Mouse (Mus musculus) heart, adult 9 months (tissue): ENCODE measurements around the gene Ech1.

Source experiments
- DNase-seq, 2 experiments: peaks; one replicate each; pipeline ENCODE4 v3.0.0; 2022; ENCODE audit warnings: low spot score in 2 of 2

Ech1 gene

DNA sequence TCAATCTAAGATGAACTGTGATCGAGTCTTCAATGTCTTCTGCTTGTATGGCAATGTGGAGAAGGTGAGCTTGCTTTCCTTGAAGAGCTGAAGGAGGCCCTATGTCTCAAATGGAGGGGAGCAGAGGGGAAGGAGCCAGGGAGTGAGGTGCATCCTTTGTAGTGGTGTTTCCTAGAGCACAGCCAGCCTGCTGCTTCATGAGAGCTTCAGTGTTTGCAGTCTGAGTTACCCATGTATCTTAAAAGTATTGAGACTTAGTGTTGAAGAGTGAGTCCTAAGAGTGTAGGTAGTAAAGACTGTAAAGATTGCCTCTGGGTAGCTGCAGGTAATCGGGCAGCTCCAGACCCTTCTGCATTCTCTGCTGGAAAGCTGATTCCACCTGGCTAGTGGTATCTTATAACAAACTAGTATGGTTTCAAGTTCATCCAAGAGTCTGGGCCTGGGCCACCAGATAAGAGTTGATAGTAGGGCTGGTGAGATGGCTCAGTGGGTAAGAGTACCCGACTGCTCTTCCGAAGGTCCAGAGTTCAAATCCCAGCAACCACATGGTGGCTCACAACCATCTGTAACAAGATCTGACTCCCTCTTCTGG, 6.1 kb upstream of the Ech1 start:
- no peak for DNase-seq

DNA sequence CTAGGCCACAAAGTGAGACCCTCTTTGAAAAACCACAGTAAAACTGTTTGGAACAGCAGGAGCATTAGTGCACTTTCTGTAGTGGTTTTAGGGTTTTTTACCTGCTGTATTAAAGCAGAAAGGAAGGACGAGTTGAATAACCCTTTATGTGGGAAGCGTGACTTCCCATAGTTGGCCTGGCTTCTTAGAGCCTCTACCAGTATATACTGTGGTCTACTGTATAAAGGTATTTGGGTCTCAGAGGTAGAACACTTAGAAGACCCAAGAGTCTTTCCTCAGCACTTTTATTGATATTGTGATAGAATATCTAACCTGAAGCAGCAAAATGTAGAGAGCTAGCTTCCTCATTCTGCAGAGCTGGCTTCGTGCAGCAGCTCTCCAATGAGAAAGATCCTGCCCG, 5.4 kb upstream of the Ech1 start:
- no peak for DNase-seq

DNA sequence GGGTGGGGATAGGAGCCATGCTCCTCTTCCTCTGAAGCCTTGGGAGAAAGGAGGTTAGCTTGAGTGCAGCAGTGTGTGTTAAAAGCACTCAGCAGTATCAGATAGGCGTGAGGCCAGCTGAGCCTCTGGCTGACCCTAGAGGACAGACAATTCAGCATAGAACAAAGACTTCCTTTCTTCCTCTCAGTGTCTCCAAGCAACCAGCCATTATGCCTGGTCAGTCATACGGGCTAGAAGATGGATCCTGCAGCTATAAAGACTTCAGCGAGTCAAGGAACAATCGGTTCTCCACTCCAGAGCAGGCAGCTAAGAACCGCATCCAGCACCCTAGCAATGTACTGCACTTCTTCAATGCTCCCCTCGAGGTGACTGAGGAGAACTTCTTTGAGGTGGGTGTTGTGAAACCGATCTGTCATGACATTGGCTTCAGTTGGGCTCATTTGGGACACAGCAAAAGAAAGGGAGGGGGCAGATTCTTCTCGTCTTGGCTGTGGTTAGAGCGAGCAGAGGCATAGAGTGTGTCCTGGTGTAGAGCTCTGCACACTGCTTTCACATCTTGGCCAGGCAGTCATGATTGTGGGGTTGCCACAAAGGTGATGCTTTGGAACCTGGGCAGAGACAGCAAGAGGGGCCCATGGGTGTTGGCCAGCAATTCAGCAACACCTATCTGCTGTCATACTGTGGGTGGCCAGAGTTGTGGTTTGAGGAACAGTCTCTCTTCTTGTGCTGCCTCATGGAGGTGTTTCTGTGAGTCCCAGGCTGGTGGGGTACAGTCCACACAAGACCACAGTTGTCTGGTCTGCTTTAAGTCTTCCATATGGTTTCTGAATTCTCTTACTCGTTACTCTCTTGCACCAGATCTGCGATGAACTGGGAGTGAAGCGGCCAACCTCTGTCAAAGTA, 4.4 kb upstream of the Ech1 start:
- peak; percentile 70 to 77 for DNase-seq

DNA sequence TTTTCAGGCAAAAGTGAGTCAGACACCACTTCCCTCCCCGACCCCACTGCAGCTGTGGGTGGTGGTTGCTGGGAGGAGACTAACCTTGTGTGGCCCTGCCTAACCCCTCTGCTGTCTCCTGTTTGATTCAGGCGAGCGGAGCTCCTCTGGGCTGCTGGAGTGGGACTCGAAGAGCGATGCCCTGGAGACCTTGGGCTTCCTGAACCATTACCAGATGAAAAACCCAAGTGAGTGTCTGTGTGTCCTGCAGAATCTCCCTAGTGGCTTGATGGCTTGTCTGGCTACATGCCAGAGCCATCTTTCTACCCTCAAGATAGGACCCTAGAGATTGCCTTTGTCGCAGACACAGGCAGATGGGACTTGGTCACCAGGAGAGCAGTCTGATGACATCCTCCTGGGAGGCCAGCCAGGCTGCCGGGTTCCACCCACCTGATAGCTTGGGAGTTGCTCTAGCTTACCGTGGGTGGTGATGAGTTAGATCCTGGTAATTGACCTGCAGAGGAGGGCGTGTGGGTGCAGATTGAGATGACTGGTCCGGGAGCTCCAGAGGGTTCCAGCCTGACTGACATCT, 3.7 kb upstream of the Ech1 start:
- peak; percentile 71 to 74 for DNase-seq

DNA sequence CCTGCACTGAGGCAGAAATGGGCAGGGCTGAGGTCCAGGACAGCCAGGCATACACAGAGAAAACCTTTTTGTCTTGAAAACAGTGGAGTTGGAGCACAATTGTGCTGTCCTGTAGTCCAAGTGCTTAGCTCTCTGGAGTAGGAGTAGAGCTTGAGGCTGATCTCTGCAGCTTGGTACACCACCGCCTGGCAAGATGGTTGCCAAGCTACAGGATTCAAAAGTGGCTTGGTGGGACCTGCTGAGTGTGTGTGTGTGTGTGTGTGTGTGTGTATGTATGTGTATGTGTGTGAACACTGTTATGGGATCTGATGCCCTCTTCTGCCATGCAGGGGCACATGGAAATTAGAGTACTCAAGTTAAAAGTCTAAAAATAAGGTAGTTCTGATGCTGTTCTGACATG, 2.5 kb upstream of the Ech1 start:
- no peak for DNase-seq

DNA sequence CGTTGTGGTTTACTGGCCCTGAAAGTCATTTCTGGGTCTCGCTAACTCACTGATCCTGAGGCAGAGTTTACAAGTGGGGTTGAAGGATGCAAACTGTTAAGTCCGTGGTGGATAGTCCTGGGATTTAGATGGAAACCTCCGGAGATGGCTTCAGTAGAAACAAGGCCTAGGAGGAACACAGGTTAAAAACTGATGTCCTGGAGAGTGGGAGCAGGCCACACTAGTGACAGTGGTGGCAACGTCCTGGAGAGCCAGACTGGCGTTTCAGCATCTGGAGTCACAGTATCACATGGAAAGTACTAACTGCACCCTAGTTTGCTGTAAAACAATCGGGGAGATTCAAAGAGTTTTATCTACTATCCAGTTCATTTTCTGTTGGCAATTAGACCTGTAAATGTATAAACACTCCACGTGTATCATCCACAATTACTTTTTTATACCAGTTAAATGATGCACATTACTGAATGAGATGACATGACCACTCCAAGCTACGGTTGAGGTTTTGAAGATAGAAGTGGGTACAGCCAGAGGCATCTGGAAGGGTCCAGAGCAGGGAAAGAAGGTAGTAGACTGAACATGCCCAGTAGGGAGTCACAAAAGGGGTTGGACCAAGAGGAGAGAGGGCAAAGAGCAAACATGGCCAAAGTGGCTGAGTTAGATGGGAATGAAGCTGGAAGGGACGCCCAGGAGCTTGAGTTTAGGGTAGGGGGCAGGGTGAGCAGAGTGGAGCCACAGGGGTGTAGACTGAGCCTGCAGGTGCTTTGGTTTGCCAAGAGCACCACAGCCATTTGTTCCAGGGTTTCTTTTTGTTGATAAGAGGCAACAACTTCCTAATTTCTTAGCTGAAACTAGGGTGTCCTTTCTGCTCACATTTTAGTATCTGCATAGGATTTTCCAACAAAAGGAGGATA, 1.8 kb upstream of the Ech1 start:
- DNase-seq = no peak

DNA sequence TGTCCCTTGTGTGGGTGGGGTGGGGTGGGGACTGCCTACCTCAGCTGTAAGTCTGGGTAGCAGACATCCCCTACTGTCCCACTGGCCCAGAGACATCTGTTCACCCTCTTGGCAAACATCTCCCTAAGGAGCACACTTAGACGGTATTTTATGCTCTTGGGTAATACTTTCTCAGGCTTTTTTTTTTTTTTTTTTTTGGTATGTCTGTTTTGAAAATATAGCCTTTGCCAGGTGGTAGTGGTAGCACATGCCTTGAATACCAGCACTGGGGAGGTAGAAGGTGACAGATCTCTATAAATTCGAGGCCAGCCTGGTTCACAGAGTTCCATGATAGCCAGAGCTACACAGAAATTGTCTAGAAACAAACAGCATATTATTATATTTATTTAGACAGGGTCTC, 1.1 kb upstream of the Ech1 start:
- DNase-seq = no peak

DNA sequence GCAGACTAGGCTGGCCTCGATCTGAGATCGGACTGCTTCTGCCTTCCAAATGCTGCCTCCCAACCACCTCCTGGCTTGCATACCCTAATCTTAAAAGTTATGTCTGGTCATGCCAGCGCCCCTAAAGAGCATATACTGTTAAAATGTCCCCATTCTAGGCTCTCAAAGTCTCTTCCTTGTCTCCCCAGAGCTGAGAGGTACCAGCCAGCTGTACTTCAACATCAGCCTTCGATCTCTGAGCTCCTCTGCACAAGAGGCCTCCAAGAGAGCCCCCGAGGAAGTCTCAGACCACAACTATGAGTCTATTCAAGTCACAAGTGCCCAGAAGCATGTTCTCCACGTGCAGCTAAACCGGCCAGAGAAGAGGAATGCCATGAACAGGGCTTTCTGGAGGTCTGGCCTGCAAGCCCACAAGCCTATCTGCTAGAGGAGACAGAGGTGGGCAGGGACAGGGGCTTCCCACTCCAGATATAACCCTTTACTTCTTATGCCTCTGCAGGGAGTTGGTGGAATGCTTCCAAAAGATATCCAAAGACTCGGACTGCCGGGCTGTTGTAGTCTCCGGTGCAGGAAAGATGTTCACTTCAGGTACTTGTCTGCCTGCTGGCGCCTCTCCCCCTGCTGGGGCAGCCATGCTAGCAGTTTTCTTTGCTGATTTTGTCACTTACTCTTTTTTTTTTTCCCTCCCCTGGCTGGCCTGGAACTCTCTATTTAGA, 827 bp downstream of the Ech1 start:
- peak in 1 of 2 experiments; percentile 57 for DNase-seq

DNA sequence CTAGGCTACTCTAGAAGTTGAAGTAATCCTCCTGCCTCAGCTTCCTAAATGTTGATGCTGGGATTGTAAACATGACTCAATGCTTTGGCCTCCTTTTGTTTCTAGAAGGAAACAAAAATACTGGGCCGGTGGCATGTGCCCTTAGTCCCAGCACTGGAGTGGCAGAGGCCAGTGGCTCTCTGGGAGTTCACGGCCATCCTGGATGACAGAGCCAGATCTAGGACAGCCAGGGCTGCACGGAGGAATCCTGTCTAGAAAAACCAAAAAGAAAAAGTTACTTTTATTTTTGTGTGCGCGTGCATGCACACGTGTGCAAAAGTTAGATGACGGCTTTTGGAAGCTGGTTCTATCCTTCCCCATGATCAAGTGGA, 1.4 kb downstream of the Ech1 start:
- DNase-seq = no peak

DNA sequence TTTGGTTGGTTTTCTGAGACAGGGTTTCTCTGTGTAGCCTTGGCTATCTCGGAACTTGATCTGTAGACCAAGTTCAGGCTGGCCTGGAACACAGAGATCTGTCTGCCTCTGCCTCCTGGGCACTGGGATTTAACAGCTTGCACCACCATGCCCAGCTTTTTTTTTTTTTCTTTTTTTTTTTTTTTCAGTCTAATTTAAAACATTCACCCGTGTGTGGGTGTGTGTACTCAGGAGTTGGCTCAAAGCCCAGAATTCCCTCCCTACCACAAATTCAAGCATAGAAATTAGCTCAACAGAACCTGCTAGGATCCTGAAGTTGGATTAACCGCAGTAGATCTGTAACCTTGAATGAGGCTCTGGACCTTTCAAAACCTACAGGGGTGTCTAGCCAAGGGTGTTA, 2.3 kb downstream of the Ech1 start:
- peak in 1 of 2 experiments; percentile 47 for DNase-seq

DNA sequence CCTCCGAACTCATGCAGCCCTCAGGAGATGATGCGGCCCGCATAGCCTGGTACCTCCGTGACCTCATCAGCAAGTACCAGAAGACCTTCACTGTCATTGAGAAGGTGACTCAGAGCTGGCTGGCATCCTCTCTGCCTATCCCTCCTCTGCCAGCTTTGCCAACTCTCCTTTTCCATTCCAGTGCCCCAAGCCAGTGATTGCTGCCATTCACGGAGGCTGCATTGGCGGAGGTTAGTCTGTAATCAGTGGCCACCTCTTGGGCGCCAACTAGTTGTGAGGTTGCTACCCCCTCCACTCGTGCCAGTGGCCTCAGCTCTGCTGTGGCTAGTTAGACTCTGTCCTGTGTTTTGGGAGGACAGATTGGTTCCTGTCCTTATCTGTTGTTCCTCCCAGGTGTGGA, 4.8 kb downstream of the Ech1 start:
- DNase-seq = peak; percentile 71 to 72

DNA sequence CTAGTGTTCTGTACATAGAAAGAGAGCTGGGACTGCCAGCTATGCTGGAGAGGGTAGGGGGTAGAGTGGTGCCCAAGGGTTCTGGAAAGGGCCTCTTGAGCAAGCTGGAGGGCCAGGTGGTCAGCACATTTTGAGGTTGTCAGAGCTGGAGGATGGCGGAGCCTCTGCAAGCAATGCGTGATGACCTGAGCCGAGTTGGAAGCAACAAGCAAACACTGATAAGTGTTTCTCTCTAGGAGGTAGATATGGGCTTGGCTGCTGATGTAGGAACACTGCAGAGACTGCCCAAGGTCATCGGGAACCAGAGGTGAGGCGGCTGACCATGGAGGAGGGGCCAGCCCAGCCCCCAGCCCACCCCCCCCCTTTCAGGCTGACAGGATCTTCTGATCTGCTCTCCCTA, 6.0 kb downstream of the Ech1 start:
- DNase-seq = peak; percentile 61 to 65

DNA sequence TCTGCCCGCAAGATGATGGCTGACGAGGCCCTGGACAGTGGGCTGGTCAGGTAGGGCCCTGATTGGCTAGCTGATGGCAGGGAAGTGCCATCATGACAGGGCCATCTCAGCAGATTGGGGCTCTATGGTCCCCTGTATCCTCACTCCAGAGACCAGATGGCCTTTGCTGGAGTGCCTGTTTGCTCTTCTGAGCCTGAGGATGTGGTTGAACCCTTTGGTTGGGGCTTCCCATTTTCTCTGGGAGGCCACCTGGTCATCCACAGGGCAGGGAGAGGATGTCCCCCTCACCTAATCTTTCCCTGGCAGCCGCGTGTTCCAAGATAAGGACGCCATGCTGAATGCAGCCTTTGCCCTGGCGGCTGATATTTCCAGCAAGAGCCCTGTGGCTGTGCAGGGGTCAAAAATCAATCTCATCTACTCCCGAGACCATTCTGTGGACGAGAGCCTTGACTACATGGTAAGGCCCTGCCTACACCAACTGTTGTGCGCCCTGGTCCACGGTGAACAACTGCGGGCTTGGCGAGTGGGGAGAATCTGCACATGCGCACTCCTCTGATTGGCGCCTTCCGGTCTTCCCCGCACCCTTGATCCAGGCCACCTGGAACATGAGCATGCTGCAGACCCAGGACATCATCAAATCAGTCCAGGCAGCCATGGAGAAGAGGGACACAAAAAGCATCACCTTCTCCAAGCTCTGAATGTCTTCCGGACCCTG, 6.6 kb downstream of the Ech1 start:
- no peak for DNase-seq

DNA sequence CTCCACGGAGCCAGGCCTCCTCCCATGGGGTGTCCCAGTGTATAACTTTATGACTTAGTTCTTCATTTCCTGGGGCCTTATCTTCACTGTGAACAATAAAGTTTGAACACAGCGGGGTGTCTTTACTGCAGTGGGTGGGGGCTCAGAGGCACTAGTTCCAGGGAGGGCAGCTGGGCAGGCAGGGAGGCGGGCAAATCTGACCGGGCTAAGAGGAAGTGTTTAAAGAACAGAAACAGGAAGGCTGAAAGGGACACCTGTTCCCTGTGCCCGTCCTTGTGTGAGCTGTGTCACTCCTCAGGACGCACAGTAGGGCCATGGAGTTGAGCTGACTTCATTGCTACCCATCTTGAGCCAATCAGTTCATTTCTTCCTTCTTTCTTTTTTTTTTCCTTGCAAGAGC, 7.1 kb downstream of the Ech1 start:
- no peak for DNase-seq

DNA sequence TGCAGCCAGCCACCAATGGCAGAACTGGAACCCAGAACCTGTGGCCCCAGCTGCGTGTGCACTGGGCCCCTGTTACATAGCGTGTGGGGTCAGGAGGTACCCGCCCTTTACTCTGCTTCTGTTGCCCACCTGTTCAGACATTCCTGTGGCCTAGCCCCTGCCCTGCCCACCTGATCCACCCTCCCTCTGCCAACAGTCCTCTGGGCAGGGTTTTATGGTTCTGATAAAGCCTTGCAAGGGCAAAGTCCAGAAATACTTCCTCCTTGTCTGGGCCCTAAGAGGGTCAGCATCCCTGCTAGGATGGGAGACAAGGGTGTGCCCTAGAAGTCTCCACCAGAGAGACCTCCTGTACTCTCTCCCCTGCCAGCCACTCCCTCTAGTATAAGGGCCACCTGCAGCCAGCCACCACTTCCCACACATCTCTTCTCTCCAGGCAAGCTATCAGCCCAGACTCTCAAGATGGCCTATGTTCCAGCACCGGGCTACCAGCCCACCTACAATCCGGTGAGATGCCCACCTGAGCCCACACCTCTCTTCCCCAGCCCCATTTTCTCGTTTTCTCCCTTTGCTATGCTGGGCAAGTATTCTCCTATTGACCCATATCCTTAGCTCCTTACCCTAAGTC, 8.8 kb downstream of the Ech1 start, which contains the start of gene Lgals4:
Gene Lgals4 (plus strand): TSS at position 132 of the 625 bp plus-strand sequence.
- DNase-seq = no peak

DNA sequence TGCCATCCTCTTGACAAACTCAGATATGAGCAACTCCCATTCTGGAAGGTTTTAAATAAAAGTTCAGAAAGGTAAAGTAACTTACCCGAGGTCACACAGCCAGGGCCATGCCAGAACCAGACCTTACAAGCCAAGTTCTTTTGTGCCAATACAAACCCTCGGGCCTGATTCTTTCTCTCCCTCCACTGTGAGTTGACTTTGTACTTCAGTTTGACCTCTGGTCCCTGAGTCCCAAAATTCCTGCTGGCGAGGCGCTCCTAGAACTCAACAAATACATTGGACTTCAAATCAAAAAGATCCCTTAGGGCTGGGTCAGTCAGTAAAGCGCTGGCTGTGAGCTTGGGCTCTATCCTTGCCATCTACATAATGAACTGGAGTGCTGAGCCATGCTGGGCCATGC, 11.9 kb downstream of the Ech1 start:
- no peak for DNase-seq

DNA sequence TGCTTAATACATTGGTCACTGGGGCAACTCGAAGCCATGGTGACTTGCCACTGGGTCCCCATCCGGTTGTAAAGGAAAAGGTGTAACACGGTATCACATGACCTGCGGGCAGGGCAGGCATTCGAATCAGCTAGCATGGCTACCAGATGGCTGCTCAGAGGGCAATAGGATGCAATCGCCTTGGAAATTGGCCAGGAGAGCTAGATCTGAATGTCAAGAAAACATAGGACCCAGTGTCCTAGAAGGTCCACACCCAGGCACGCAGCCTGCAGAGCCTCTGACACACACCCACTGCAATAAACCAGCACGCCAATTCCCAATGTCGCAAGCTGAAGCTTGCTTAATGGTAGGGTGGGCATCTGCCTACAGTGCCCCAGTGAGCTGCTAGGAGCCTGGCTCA, 13.3 kb downstream of the Ech1 start:
- DNase-seq = no peak

DNA sequence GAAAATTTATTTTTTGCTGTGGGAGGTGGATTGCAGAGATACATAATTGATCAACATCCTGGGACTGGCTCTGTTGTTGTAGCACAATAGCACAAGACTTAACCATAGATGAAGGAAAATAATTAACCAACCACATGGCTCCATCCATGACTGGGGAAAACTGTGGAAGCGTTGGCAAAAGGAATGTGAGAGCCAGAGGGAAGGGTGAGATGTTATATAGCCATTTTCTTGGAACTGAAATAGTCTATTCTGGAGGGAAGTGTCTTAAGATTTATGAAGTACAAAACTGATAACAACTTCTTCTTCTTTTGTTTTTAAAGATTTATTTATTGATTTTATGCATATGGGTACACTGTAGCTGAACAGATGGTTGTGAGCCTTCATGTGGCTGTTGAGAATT, 22.3 kb downstream of the Ech1 start:
- DNase-seq = no peak

DNA sequence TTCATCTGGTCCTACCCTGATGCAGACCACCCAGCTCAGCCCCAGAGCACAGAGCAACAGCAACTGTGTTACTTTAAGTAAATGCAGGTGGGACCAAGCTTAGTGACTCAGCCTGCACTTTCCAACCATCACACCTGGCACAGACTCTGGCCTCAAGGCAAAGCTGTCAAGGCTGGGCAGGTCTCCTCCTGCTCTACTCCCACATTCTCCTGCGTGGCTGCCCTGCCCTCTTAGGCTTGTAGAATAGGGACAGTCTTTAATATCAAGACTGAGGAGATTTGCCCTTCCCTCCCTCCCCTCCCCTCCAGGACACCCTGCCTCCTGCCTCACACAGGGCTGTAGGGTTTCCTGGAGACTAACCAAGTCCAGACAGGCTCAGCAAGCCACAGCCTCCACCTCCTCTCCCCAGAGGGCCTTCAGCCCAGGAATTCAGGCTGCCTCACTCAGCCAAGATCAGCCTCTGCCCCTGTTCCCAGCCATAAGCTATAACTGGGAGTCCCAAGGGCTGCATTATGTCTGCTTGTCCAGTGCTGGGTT, 24.8 kb downstream of the Ech1 start:
- no peak for DNase-seq

DNA sequence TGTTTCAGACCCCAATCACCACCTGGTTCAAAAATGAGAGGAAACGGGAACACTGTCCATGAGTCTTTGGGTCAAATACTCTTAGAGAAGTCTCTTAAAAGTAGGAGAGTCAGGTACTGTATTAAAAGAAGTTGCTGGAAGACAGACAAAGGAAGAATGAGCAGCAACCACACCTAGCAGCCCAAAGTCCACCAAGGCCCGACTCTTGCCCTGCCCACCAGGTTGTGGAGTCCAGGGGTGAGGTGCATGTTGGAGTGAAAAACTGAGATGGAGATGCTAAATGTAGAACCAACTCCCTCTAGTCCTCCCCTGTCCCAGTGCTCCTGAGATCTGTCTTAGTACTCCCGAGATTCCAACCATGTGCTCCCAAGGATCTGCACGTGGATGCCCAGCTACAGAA, 25.6 kb downstream of the Ech1 start:
- no peak for DNase-seq
